Mouse (Mus musculus) adrenal gland, adult (tissue): ENCODE measurements around the gene Slit1.

Source experiments
- DNase-seq, 2 experiments: peaks; one replicate each; pipeline ENCODE4 v3.0.0; 2022 to 2023; ENCODE audit warnings: low spot score in 1 of 2; ENCODE audit not compliant: inconsistent age in 2 of 2

The Slit1 gene

DNA sequence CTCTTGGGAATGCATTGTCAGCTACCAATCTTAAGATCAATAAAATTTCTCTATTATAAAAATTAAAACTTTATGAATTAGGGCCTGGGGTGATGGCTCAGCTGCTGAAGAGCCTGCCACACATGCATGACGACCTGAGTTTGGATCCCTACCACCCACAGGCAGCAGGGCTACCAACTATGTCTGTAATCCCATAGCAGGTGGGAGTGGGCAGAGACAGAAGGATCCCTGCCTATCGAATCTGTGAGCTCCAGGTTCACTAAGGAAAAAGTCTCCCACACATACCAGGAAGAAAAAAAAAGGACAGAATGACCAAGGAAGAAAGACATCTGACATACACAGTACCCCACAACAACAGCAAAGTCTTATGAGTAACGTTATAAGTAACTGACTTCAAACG, 186.5 kb downstream of the Slit1 start:
- DNase-seq: no peak
